Mouse (Mus musculus): Measurements from ENCODE around the gene Mapt. TPM values are rescaled to one million over a fixed set of nuclear protein-coding genes. Genes with fewer than 3 reads are reported as not detected.

Mapt gene
- polyA plus RNA-seq, 1 experiment: 1.0 TPM

DNA sequence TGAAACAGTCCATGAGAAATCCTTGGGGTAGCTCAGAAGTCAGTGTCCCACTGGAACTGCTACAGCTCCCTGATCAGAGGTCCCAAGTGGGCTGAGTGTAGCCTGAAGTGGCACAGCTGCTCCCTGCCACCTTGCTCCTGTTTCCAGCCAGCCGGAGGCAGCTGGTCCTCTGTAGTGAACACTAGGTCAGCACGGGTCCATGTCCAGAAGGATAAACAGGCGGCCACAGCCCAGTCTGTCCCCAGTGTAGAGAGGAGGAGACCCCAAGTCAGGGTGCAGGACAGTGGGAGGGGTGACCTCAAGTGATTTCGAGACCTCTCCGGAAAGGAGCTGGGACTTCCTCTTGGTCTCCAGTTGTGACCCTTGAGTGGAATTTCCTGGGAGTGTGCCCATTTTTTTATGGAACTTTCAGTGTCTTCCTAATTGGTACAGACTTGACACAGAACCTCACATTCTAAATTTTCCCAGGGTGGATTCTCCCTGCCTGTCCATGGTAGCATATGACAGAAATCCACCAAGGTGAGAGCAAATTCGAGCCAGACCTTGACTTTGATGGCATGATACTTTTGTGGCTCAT, 16.0 kb downstream of the Mapt start:
- no peak overlapping the region for H3K27ac ChIP-seq (ENCODE audit: insufficient read depth, low read depth, low read length)
- no peak for TF ChIP-seq POLR2A (IDR thresholded peaks at IDR 0.05; ENCODE audit: low read depth, low read length)
- no peak for TF ChIP-seq CTCF (IDR thresholded peaks at IDR 0.05; ENCODE audit: extremely low read depth, insufficient read length, insufficient replicate concordance, low read depth, low read length)
- no peaks in the 10 kb centered on the region for H3K36me3 ChIP-seq (ENCODE audit: control insufficient read depth, insufficient read depth, low read length)
- H3K4me3 ChIP-seq (ENCODE audit: low read depth, low read length): no peak overlapping the region
- H3K27me3 ChIP-seq (ENCODE audit: control insufficient read depth, insufficient read depth, low read length): no peaks in the 10 kb centered on the region
- no peaks in the 10 kb centered on the region for H3K4me1 ChIP-seq (ENCODE audit: control insufficient read depth, insufficient read depth, insufficient read length, low read length)
- 61% methylated on average over 6 of the region's 6 CpGs for WGBS

DNA sequence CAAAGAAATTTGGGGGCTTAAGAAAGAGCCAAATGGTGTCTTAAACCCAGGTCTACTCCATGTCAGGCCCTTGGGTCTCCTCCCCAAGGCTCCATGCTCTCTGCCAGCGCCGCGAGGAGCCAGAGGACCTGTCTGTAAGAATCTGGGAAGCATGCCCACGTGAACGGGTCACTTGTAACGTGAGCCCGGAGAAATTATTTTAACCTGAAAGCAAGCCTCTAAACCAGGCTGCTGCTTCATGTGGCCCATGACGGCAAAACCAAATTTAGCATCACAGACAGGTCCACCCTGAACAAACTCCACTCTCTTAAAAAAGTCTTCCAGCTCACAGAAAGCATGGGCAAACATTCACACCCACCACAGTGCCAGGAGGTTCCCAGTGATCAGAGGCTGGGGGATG, 18.2 kb downstream of the Mapt start:
- WGBS: 80% methylated on average over 8 of the region's 8 CpGs
- Histone ChIP-seq H3K4me1 (ENCODE audit: control insufficient read depth, insufficient read depth, insufficient read length, low read length) (no peaks in the 10 kb centered on the region), H3K36me3 (ENCODE audit: control insufficient read depth, insufficient read depth, low read length) (no peaks in the 10 kb centered on the region), H3K27me3 (ENCODE audit: control insufficient read depth, insufficient read depth, low read length) (no peaks in the 10 kb centered on the region), H3K27ac (ENCODE audit: insufficient read depth, low read depth, low read length) (no peak overlapping the region), H3K4me3 (ENCODE audit: low read depth, low read length) (no peak overlapping the region)
- TF ChIP-seq POLR2A (IDR thresholded peaks at IDR 0.05; ENCODE audit: low read depth, low read length): no peak
- TF ChIP-seq CTCF (IDR thresholded peaks at IDR 0.05; ENCODE audit: extremely low read depth, insufficient read length, insufficient replicate concordance, low read depth, low read length): no peak

DNA sequence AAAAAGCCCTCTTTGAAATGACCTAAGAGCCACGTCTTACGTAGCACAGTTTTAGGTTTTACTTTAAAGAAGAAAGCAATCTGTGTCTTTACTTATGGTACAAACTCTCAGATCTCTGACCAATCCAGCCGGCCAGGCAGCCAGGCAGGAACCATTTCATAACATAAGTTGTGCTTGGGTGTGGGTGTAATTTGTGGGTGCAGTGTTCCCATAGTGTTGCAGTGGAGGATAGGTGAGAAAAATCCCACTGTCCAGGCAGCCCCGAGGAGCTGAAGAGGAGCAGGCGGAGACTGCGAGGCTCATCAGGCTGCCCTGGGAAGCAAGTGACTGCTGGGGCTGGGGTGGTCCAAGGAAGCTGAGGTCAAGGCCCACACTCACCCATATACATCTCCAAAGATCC, 19.9 kb downstream of the Mapt start:
- Histone ChIP-seq H3K4me3 (ENCODE audit: low read depth, low read length) (no peak overlapping the region), H3K27me3 (ENCODE audit: control insufficient read depth, insufficient read depth, low read length) (no peaks in the 10 kb centered on the region), H3K27ac (ENCODE audit: insufficient read depth, low read depth, low read length) (no peak overlapping the region), H3K4me1 (ENCODE audit: control insufficient read depth, insufficient read depth, insufficient read length, low read length) (no peaks in the 10 kb centered on the region), H3K36me3 (ENCODE audit: control insufficient read depth, insufficient read depth, low read length) (no peaks in the 10 kb centered on the region)
- 74% methylated on average over 6 of the region's 6 CpGs for WGBS
- no peak for TF ChIP-seq CTCF (IDR thresholded peaks at IDR 0.05; ENCODE audit: extremely low read depth, insufficient read length, insufficient replicate concordance, low read depth, low read length)
- TF ChIP-seq POLR2A (IDR thresholded peaks at IDR 0.05; ENCODE audit: low read depth, low read length): no peak

- no peaks in the 10 kb centered on the region for H3K36me3 ChIP-seq (ENCODE audit: control insufficient read depth, insufficient read depth, low read length)
- no peak overlapping the region for H3K4me3 ChIP-seq (ENCODE audit: low read depth, low read length)
- no peak for TF ChIP-seq CTCF (IDR thresholded peaks at IDR 0.05; ENCODE audit: extremely low read depth, insufficient read length, insufficient replicate concordance, low read depth, low read length)
- no peak for TF ChIP-seq POLR2A (IDR thresholded peaks at IDR 0.05; ENCODE audit: low read depth, low read length)
- no peak overlapping the region for H3K27ac ChIP-seq (ENCODE audit: insufficient read depth, low read depth, low read length)
- H3K27me3 ChIP-seq (ENCODE audit: control insufficient read depth, insufficient read depth, low read length): no peaks in the 10 kb centered on the region
- 56% methylated on average over 3 of the region's 3 CpGs for WGBS
- no peaks in the 10 kb centered on the region for H3K4me1 ChIP-seq (ENCODE audit: control insufficient read depth, insufficient read depth, insufficient read length, low read length)
Measured at GRCm38 (mm10) chr11:104252094-104252493, 20.9 kb downstream of the Mapt start.

DNA sequence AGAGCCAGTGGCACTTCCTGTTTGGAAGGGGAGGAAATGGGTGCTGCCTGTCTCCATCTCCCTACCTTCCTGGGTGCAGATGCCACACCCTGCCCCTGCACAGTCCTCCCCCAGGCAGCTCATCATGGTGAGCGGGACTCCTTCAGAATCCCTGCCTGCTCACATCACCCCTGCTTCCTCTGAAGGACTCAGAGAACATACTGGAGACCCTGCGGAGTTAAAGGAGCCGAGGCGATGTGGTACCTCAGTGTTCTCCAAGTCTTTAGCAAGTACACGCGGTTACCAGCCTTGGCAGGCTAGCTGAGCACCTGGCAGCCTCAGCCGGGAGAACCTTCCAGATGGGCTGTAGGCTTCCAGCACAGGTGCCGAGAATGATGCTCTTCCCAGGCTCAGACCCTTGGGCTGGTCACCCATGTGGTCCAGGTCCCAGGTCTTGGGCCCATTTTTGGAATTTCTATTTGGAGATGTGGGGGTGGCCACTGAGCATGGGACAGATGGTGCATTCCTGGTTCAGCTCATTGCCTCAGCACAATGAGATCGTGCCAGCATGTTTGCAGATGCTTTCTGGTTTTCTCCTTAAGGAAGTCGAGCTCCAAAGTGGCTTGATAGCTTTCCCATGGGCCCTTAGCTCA, 23.3 kb downstream of the Mapt start:
- WGBS: 76% methylated on average over 10 of the region's 10 CpGs
- Histone ChIP-seq H3K27ac (ENCODE audit: insufficient read depth, low read depth, low read length) (no peak overlapping the region), H3K36me3 (ENCODE audit: control insufficient read depth, insufficient read depth, low read length) (no peaks in the 10 kb centered on the region), H3K27me3 (ENCODE audit: control insufficient read depth, insufficient read depth, low read length) (no peaks in the 10 kb centered on the region), H3K4me3 (ENCODE audit: low read depth, low read length) (no peak overlapping the region), H3K4me1 (ENCODE audit: control insufficient read depth, insufficient read depth, insufficient read length, low read length) (no peaks in the 10 kb centered on the region)
- TF ChIP-seq POLR2A (IDR thresholded peaks at IDR 0.05; ENCODE audit: low read depth, low read length): no peak
- TF ChIP-seq CTCF (IDR thresholded peaks at IDR 0.05; ENCODE audit: extremely low read depth, insufficient read length, insufficient replicate concordance, low read depth, low read length): no peak

DNA sequence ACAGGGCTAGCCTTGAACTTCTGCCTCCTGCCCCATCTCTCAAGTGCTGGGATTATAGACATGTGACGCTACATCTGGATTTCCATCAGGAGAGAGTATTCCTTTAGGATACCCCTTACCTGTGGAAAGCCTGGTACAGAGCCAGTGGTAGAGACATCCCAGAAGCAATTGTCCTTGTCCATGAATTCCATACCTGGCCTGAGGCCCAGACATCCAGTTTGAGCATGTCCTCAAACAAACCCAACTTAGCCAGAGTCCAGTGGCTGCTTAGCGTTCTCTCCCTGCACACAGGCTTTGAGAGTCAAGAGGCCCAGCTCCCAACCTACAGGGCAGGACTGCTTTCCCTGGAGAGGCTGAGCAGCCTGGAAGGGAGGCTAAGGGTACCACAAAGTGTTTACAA, 25.0 kb downstream of the Mapt start:
- H3K4me3 ChIP-seq (ENCODE audit: low read depth, low read length): no peak overlapping the region
- no peaks in the 10 kb centered on the region for H3K4me1 ChIP-seq (ENCODE audit: control insufficient read depth, insufficient read depth, insufficient read length, low read length)
- H3K36me3 ChIP-seq (ENCODE audit: control insufficient read depth, insufficient read depth, low read length): no peaks in the 10 kb centered on the region
- H3K27me3 ChIP-seq (ENCODE audit: control insufficient read depth, insufficient read depth, low read length): no peaks in the 10 kb centered on the region
- 77% methylated on average over 2 of the region's 2 CpGs for WGBS
- TF ChIP-seq POLR2A (IDR thresholded peaks at IDR 0.05; ENCODE audit: low read depth, low read length) (no peak), CTCF (IDR thresholded peaks at IDR 0.05; ENCODE audit: extremely low read depth, insufficient read length, insufficient replicate concordance, low read depth, low read length) (no peak)
- H3K27ac ChIP-seq (ENCODE audit: insufficient read depth, low read depth, low read length): no peak overlapping the region

DNA sequence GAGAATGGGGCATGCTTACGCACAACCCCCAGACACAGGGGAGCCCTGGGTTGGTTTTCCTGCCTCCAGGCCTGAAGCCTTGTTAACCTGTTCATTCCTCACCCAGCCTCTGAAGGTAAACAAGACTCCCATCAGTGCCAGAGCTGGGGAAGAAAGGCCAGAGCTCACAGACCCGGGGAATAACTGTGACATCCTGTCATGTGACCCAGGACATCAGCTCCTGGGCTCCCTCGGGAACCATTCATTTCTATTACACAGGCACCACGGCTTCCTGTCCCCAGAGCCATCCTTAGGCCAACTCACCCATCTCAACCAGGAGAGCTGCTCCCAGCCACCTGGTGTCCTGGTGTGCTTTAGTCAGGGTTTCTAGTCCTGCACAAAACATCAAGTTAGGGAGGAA, 27.8 kb downstream of the Mapt start:
- 55% methylated on average over 4 of the region's 4 CpGs for WGBS
- Histone ChIP-seq H3K4me3 (ENCODE audit: low read depth, low read length) (no peak overlapping the region), H3K27ac (ENCODE audit: insufficient read depth, low read depth, low read length) (no peak overlapping the region), H3K27me3 (ENCODE audit: control insufficient read depth, insufficient read depth, low read length) (no peaks in the 10 kb centered on the region), H3K4me1 (ENCODE audit: control insufficient read depth, insufficient read depth, insufficient read length, low read length) (no peaks in the 10 kb centered on the region), H3K36me3 (ENCODE audit: control insufficient read depth, insufficient read depth, low read length) (no peaks in the 10 kb centered on the region)
- TF ChIP-seq CTCF (IDR thresholded peaks at IDR 0.05; ENCODE audit: extremely low read depth, insufficient read length, insufficient replicate concordance, low read depth, low read length) (no peak), POLR2A (IDR thresholded peaks at IDR 0.05; ENCODE audit: low read depth, low read length) (no peak)
